Mouse (Mus musculus) forebrain, postnatal 0 days (tissue): ENCODE results near the gene Dnase2b. TPM values are rescaled to one million over a fixed set of nuclear protein-coding genes. Genes with fewer than 3 reads are reported as not detected.

ENCODE experiments used
- ATAC-seq: fragments of 200-750 bp; cut with Nextera tagmentation; 2 replicates; pipeline ENCODE4 v1.8.0; 2017; ENCODE audit warnings: mild to moderate bottlenecking, moderate library complexity
- DNase-seq: peaks from one replicate; pipeline ENCODE4 v3.0.0-alpha.2; 2015
- H3K27ac ChIP-seq: fragments of 300-500 bp; sonication (generic); 2 replicates; pipeline ENCODE4 v1.5.1; 2014; ENCODE audit warnings: low read depth, mild to moderate bottlenecking, antibody characterized with exemption, low read length, moderate library complexity, mixed read lengths
- H3K27me3 ChIP-seq: fragments of 300-500 bp; sonication (generic); 2 replicates; pipeline ENCODE4 v1.6.1; 2014; ENCODE audit warnings: mild to moderate bottlenecking, low read length, mixed read lengths; ENCODE audit not compliant: insufficient read depth
- H3K36me3 ChIP-seq: fragments of 300-500 bp; sonication (generic); 2 replicates; pipeline ENCODE4 v1.6.1; 2014; ENCODE audit warnings: mild to moderate bottlenecking, moderate library complexity; ENCODE audit not compliant: insufficient read depth
- H3K4me1 ChIP-seq: fragments of 300-500 bp; sonication (generic); 2 replicates; pipeline ENCODE4 v1.6.1; 2014; ENCODE audit warnings: antibody characterized with exemption; ENCODE audit not compliant: insufficient read depth
- H3K4me2 ChIP-seq: fragments of 300-500 bp; sonication (generic); 2 replicates; pipeline ENCODE4 v1.6.1; 2014; ENCODE audit warnings: low read depth, mild to moderate bottlenecking, moderate library complexity
- H3K4me3 ChIP-seq: fragments of 300-500 bp; sonication (generic); 2 replicates; pipeline ENCODE4 v1.5.1; 2014; ENCODE audit warnings: low read depth, low read length, mixed read lengths
- H3K9ac ChIP-seq: fragments of 300-500 bp; sonication (generic); 2 replicates; pipeline ENCODE4 v1.6.1; 2014; ENCODE audit warnings: mild to moderate bottlenecking
- H3K9me3 ChIP-seq: fragments of 300-500 bp; sonication (generic); 2 replicates; pipeline ENCODE4 v1.6.1; 2016; ENCODE audit warnings: low read length
- CTCF ChIP-seq: sonication (generic); IDR thresholded peaks from 2 replicates; pipeline ENCODE4 v1.5.1; 2016; ENCODE audit warnings: antibody characterized with exemption, control low read depth, low read depth
- WGBS: fragments of 180-500 bp; shearing (Covaris S2); extraction: QIAGEN DNeasy Blood & Tissue Kit; methylation state at CpG from one replicate; pipeline ENCODE4 v1.1.7; 2014; 5-methylcytosine and 5-hydroxymethylcytosine counted together
- polyA plus RNA-seq: library from polyadenylated mRNA; unstranded; fragments of >200 nt; fragmentation: Nextera tagmentation; extraction: Ambion mirVana; gene quantifications from 2 replicates; pipeline ENCODE4 v1.2.1, GENCODE M21; 2015
- total RNA-seq: library from RNA; depleted of rRNA; stranded (reverse); fragments of >200 nt; gene quantifications from 2 replicates; pipeline ENCODE4 v1.2.3, GENCODE M21; 2014

Gene Dnase2b
- total and polyA plus RNA-seq, 2 experiments from 2014 or later, result not detected

GRCm38 (mm10) chr3:146564268-146565064 lies 50.9 kb downstream of the Dnase2b start:
- peaks cover 7% of the 10 kb centered on the region; the same call in 1 of the 2 replicates for H3K4me1 ChIP-seq
- TF ChIP-seq CTCF, result peak; percentile 78
- no peak overlapping the region for H3K4me3 ChIP-seq
- H3K27me3 ChIP-seq, result no peaks in the 10 kb centered on the region
- 0 out of 2 replicates have a peak overlapping the region, but pooled peaks have one; percentile 31 for H3K4me2 ChIP-seq
- no peaks in the 10 kb centered on the region for H3K36me3 ChIP-seq
- H3K9me3 ChIP-seq, result no peaks in the 10 kb centered on the region
- H3K27ac ChIP-seq, result peak overlapping the region; percentile 58; the same call in 1 of the 2 replicates
- 17% methylated on average over 14 of the region's 14 CpGs for WGBS
- DNase-seq (peak; percentile 93), ATAC-seq (peak; percentile 59; the same call in 1 of the 2 replicates)
- peak overlapping the region; percentile 22; the same call in 1 of the 2 replicates for H3K9ac ChIP-seq

GRCm38 (mm10) chr3:146562936-146563335 lies 52.5 kb downstream of the Dnase2b start:
- ATAC-seq, result no peak
- Histone ChIP-seq H3K4me1 (peaks cover 7% of the 10 kb centered on the region; the same call in 1 of the 2 replicates), H3K9ac (no peak overlapping the region), H3K4me3 (no peak overlapping the region), H3K27me3 (no peaks in the 10 kb centered on the region), H3K27ac (no peak overlapping the region), H3K9me3 (no peaks in the 10 kb centered on the region), H3K4me2 (no peak overlapping the region), H3K36me3 (no peaks in the 10 kb centered on the region)
- 93% methylated on average over 7 of the region's 7 CpGs for WGBS
- TF ChIP-seq CTCF, result no peak
- no peak for DNase-seq

GRCm38 (mm10) chr3:146557507-146557906 lies 57.9 kb downstream of the Dnase2b start:
- no peaks in the 10 kb centered on the region for H3K4me1 ChIP-seq
- H3K9me3 ChIP-seq, result no peaks in the 10 kb centered on the region
- no peaks in the 10 kb centered on the region for H3K36me3 ChIP-seq
- ATAC-seq (peak; percentile 38; the same call in 1 of the 2 replicates), DNase-seq (peak; percentile 26)
- H3K27me3 ChIP-seq, result no peaks in the 10 kb centered on the region
- H3K4me3 ChIP-seq, result no peak overlapping the region
- TF ChIP-seq CTCF, result no peak
- H3K9ac ChIP-seq, result no peak overlapping the region
- WGBS, result 76% methylated on average over 6 of the region's 6 CpGs
- H3K4me2 ChIP-seq, result no peak overlapping the region
- 0 out of 2 replicates have a peak overlapping the region, but pooled peaks have one; percentile 0 for H3K27ac ChIP-seq

GRCm38 (mm10) chr3:146556567-146556966 lies 58.8 kb downstream of the Dnase2b start:
- H3K4me1 ChIP-seq, result no peaks in the 10 kb centered on the region
- DNase-seq, result no peak
- no peak overlapping the region for H3K4me2 ChIP-seq
- no peak overlapping the region for H3K27ac ChIP-seq
- no peak overlapping the region for H3K4me3 ChIP-seq
- H3K27me3 ChIP-seq, result no peaks in the 10 kb centered on the region
- no peak overlapping the region for H3K9ac ChIP-seq
- TF ChIP-seq CTCF, result 0 out of 2 replicates have a peak, but pooled peaks have one; percentile 7
- 65% methylated on average over 1 of the region's 1 CpGs for WGBS
- H3K36me3 ChIP-seq, result no peaks in the 10 kb centered on the region
- no peak for ATAC-seq
- H3K9me3 ChIP-seq, result no peaks in the 10 kb centered on the region

- ATAC-seq, result no peak
- Histone ChIP-seq H3K9me3 (no peaks in the 10 kb centered on the region), H3K27me3 (no peaks in the 10 kb centered on the region), H3K4me1 (no peaks in the 10 kb centered on the region), H3K9ac (no peak overlapping the region), H3K27ac (no peak overlapping the region), H3K4me3 (no peak overlapping the region), H3K4me2 (no peak overlapping the region), H3K36me3 (no peaks in the 10 kb centered on the region)
- TF ChIP-seq CTCF, result no peak
- DNase-seq, result no peak
- WGBS, result 59% methylated on average over 7 of the region's 7 CpGs
These were observed 60.6 kb downstream of the Dnase2b start for GRCm38 (mm10) chr3:146554816-146555215.

GRCm38 (mm10) chr3:146543632-146544031 lies 71.8 kb downstream of the Dnase2b start:
- TF ChIP-seq CTCF, result no peak
- no peak for DNase-seq
- H3K9ac ChIP-seq, result no peak overlapping the region
- no peak overlapping the region for H3K4me3 ChIP-seq
- H3K27ac ChIP-seq, result no peak overlapping the region
- H3K36me3 ChIP-seq, result no peaks in the 10 kb centered on the region
- H3K9me3 ChIP-seq, result no peaks in the 10 kb centered on the region
- no peaks in the 10 kb centered on the region for H3K27me3 ChIP-seq
- no peaks in the 10 kb centered on the region for H3K4me1 ChIP-seq
- WGBS, result 60% methylated on average over 1 of the region's 1 CpGs
- H3K4me2 ChIP-seq, result no peak overlapping the region
- no peak for ATAC-seq

- 88% methylated on average over 4 of the region's 4 CpGs for WGBS
- Histone ChIP-seq H3K27me3 (no peaks in the 10 kb centered on the region), H3K4me2 (no peak overlapping the region), H3K9me3 (no peaks in the 10 kb centered on the region), H3K27ac (no peak overlapping the region), H3K4me1 (no peaks in the 10 kb centered on the region), H3K9ac (no peak overlapping the region), H3K36me3 (no peaks in the 10 kb centered on the region), H3K4me3 (no peak overlapping the region)
- no peak for TF ChIP-seq CTCF
- DNase-seq (no peak), ATAC-seq (no peak)
These were observed 74.7 kb downstream of the Dnase2b start for GRCm38 (mm10) chr3:146540521-146541273.
